Comparison of ENCODE assay signal across 9 mouse cellular contexts in the genomic region with DNA sequence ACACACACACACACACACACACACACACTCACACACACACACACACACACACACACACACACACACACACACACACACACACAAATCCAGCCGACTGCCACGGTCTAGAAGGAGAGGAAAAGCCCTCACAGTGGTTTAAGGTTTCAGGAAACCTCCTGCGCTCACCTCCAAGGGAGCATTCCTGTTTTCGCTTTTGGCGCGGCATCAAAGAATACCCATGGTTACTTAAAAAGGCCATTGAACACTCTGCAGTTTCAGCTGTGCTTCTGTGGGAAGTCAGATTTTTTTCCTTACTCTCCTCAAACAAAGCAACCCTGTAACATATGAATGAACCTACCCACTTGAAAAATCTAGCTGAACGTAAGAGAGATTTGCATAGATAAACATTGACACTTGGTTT.
DNase-seq lines count a peak whose midpoint lies in the region; ATAC-seq lines count a peak whose summit lies in the region.
"Had no signal": no experiment of that assay in that cellular context is flagged by ENCODE, and none has a peak within 500 bp of the region (broad histone marks: within the 10 kb centered on the region; RNA-seq: fewer than 3 reads in every experiment).

No protein-coding gene starts in this region.

- no peak overlapping the region for H3K9ac ChIP-seq in neural tube, embryonic 11.5 days (ENCODE audit: low read length)
- no peak overlapping the region for H3K9ac ChIP-seq in neural tube, embryonic 15.5 days (replicated peaks)
- no peak overlapping the region for H3K9ac ChIP-seq in embryonic facial prominence, embryonic 15.5 days
- no peak overlapping the region for H3K9ac ChIP-seq in stomach, embryonic 14.5 days (replicated peaks; ENCODE audit: low read depth, low read length)
- H3K9ac ChIP-seq: neural tube, embryonic 12.5 days had no signal

- H3K36me3 ChIP-seq in neural tube, embryonic 11.5 days (ENCODE audit: control insufficient read depth, insufficient read depth, low read length) = no peaks in the 10 kb centered on the region
- H3K36me3 ChIP-seq in neural tube, embryonic 15.5 days = no peaks in the 10 kb centered on the region
- H3K36me3 ChIP-seq in embryonic facial prominence, embryonic 15.5 days = no peaks in the 10 kb centered on the region
- H3K36me3 ChIP-seq in limb, embryonic 10.5 days = no peaks in the 10 kb centered on the region
- H3K36me3 ChIP-seq in stomach, embryonic 14.5 days (ENCODE audit: control insufficient read depth, insufficient read depth, low read length) = no peaks in the 10 kb centered on the region
- H3K36me3 ChIP-seq: neural tube, embryonic 12.5 days had no signal

- no peak overlapping the region for H3K4me3 ChIP-seq in neural tube, embryonic 11.5 days (ENCODE audit: low read depth, low read length)
- H3K4me3 ChIP-seq in neural tube, embryonic 15.5 days (replicated peaks) = no peak overlapping the region
- H3K4me3 ChIP-seq in embryonic facial prominence, embryonic 15.5 days (replicated peaks) = no peak overlapping the region
- H3K4me3 ChIP-seq in limb, embryonic 10.5 days = no peak overlapping the region
- no peak overlapping the region for H3K4me3 ChIP-seq in stomach, embryonic 14.5 days (ENCODE audit: low read depth, low read length)
- H3K4me3 ChIP-seq: neural tube, embryonic 12.5 days had no signal

- no peaks in the 10 kb centered on the region for H3K9me3 ChIP-seq in neural tube, embryonic 11.5 days (ENCODE audit: control insufficient read depth, low read length)
- no peaks in the 10 kb centered on the region for H3K9me3 ChIP-seq in neural tube, embryonic 15.5 days (replicated peaks)
- H3K9me3 ChIP-seq in embryonic facial prominence, embryonic 15.5 days (replicated peaks) = no peaks in the 10 kb centered on the region
- H3K9me3 ChIP-seq in limb, embryonic 10.5 days (replicated peaks) = no peaks in the 10 kb centered on the region
- H3K9me3 ChIP-seq in stomach, embryonic 14.5 days (ENCODE audit: control insufficient read depth, low read depth, low read length) = no peaks in the 10 kb centered on the region
- H3K9me3 ChIP-seq: neural tube, embryonic 12.5 days had no signal

- no peak for ATAC-seq in neural tube, embryonic 11.5 days (ENCODE audit: insufficient read depth, low FRiP score, low TSS enrichment)
- no peak for ATAC-seq in neural tube, embryonic 15.5 days (ENCODE audit: low FRiP score)
- ATAC-seq in embryonic facial prominence, embryonic 15.5 days (ENCODE audit: insufficient number of reproducible peaks, low FRiP score, low TSS enrichment, low read depth) = peak; percentile 57; the same call in 1 of the 2 replicates
- 0 out of 2 replicates have a peak, but pooled peaks have one; percentile 39 for ATAC-seq in stomach, embryonic 14.5 days (ENCODE audit: insufficient number of reproducible peaks, insufficient read depth, low FRiP score, low read depth)

- H3K27ac ChIP-seq in neural tube, embryonic 11.5 days (ENCODE audit: low read depth, low read length) = no peak overlapping the region
- no peak overlapping the region for H3K27ac ChIP-seq in neural tube, embryonic 15.5 days (replicated peaks)
- no peak overlapping the region for H3K27ac ChIP-seq in embryonic facial prominence, embryonic 15.5 days (replicated peaks)
- H3K27ac ChIP-seq in limb, embryonic 10.5 days = no peak overlapping the region; the same call in 1 of the 2 replicates
- H3K27ac ChIP-seq in stomach, embryonic 14.5 days (ENCODE audit: low read length) = no peak overlapping the region
- H3K27ac ChIP-seq: neural tube, embryonic 12.5 days had no signal

- peak; percentile 51 for DNase-seq in neural tube, embryonic 11.5 days (ENCODE audit: low spot score)
- DNase-seq in limb, embryonic 10.5 days (ENCODE audit: low spot score) = peak; percentile 44
- DNase-seq in layer of hippocampus, adult 9-11 months = no peak
- no peak for DNase-seq in cerebellum, postnatal 14 days
- no peak for DNase-seq in layer of hippocampus, adult 11-12 months (ENCODE audit: low spot score)

- H3K4me2 ChIP-seq in neural tube, embryonic 11.5 days (ENCODE audit: low read depth) = no peak overlapping the region
- H3K4me2 ChIP-seq in neural tube, embryonic 15.5 days = no peak overlapping the region
- no peak overlapping the region for H3K4me2 ChIP-seq in embryonic facial prominence, embryonic 15.5 days (replicated peaks)
- no peak overlapping the region for H3K4me2 ChIP-seq in stomach, embryonic 14.5 days (replicated peaks; ENCODE audit: low read depth, low read length)
- H3K4me2 ChIP-seq: neural tube, embryonic 12.5 days had no signal

- 35% methylated on average over 7 of the region's 7 CpGs for WGBS in neural tube, embryonic 11.5 days
- 35% methylated on average over 7 of the region's 7 CpGs for WGBS in neural tube, embryonic 15.5 days
- 3% methylated on average over 7 of the region's 7 CpGs for WGBS in embryonic facial prominence, embryonic 15.5 days
- 27% methylated on average over 7 of the region's 7 CpGs for WGBS in limb, embryonic 10.5 days
- 8% methylated on average over 7 of the region's 7 CpGs for WGBS in stomach, embryonic 14.5 days

- H3K27me3 ChIP-seq in neural tube, embryonic 11.5 days (ENCODE audit: control insufficient read depth, insufficient read depth, low read length) = no peaks in the 10 kb centered on the region
- no peaks in the 10 kb centered on the region for H3K27me3 ChIP-seq in neural tube, embryonic 15.5 days (replicated peaks)
- H3K27me3 ChIP-seq in embryonic facial prominence, embryonic 15.5 days = no peaks in the 10 kb centered on the region
- H3K27me3 ChIP-seq in limb, embryonic 10.5 days (ENCODE audit: low read depth, poor library complexity, severe bottlenecking) = no peaks in the 10 kb centered on the region
- no peaks in the 10 kb centered on the region for H3K27me3 ChIP-seq in stomach, embryonic 14.5 days (ENCODE audit: control insufficient read depth, insufficient read depth, low read length)
- H3K27me3 ChIP-seq: neural tube, embryonic 12.5 days had no signal

- no peaks in the 10 kb centered on the region for H3K4me1 ChIP-seq in neural tube, embryonic 11.5 days (ENCODE audit: control insufficient read depth, insufficient read depth, low read length)
- H3K4me1 ChIP-seq in neural tube, embryonic 15.5 days = 0 out of 2 replicates have a peak, but pooled peaks cover 2% of the 10 kb centered on the region
- no peaks in the 10 kb centered on the region for H3K4me1 ChIP-seq in embryonic facial prominence, embryonic 15.5 days
- peaks cover 8% of the 10 kb centered on the region; the same call in 1 of the 2 replicates for H3K4me1 ChIP-seq in limb, embryonic 10.5 days
- no peaks in the 10 kb centered on the region; the same call in 1 of the 2 replicates for H3K4me1 ChIP-seq in stomach, embryonic 14.5 days (ENCODE audit: control insufficient read depth, insufficient read depth, low read length)
- H3K4me1 ChIP-seq: neural tube, embryonic 12.5 days had no signal

Comparison
In these comparisons a context has a peak if more than half of its experiments do, and no peak if none do; other contexts are left out.
1. ATAC-seq: peak in embryonic facial prominence, embryonic 15.5 days (single experiment) and stomach, embryonic 14.5 days (single experiment); none in neural tube, embryonic 11.5 days (single experiment) and neural tube, embryonic 15.5 days (single experiment).
2. DNase-seq: peak in neural tube, embryonic 11.5 days (single experiment) and limb, embryonic 10.5 days (single experiment); none in layer of hippocampus, adult 9-11 months (single experiment), cerebellum, postnatal 14 days (0 of 2) and layer of hippocampus, adult 11-12 months (single experiment).